8 mouse cellular contexts compared by ENCODE assay signal in the genomic region with DNA sequence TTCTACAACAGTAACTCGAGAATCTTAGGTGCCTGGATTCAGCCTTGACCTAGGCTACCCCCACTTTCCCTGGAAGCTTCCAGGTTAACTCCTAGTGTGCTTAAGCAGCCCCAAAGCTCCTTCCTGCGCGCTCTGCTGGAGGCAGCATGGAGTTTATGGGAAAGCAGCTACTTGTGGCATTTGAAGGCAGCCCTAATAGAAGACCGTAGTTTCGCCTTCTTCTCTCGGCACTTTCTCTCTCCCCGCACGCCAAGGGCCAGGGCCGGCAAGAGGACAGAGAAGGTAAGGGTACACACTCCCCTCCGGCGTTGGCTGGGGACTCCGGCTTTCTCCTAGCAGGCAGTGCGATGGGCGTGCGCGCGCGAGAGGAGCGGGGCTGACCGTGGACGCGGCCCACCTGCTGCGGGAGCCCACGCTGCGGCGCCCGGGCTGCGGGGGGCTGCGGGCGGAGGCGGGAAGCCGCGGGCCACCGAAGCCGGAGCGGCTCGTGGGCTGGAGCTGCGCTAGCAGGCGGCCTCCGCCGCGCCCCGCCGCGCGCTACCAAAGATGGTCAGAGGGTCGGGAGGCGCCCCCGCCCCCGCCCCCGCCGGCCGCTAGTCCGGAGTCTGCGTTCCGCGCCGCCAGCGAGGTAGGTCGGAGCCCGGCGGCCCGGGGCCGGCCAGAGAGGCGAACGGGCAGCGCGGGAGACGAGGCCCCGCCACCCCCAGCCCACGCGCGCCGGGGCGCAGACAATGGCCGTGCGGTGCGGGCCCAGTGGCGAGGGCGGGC. TPM values are rescaled to one million over a fixed set of nuclear protein-coding genes. Genes with fewer than 3 reads are reported as not detected.
A peak's percentile ranks its signal among the peaks of the same experiment; 100 is the strongest.
DNase-seq lines count a peak whose midpoint lies in the region; ATAC-seq and TF ChIP-seq lines count a peak whose summit lies in the region.

No protein-coding gene starts in this region.

- H3K9ac ChIP-seq in intestine, embryonic 16.5 days (ENCODE audit: low read depth, low read length) = peak overlapping the region; percentile 93
- H3K9ac ChIP-seq in liver, embryonic 12.5 days = peak overlapping the region; percentile 99
- H3K9ac ChIP-seq in stomach, postnatal 0 days (ENCODE audit: low read length) = peak overlapping the region; percentile 90

- peak overlapping the region; percentile 95 for H3K27ac ChIP-seq in intestine, embryonic 16.5 days (ENCODE audit: low read length)
- peak overlapping the region; percentile 95 for H3K27ac ChIP-seq in liver, embryonic 12.5 days
- H3K27ac ChIP-seq in stomach, postnatal 0 days (replicated peaks) = peak overlapping the region; percentile 95

- no peaks in the 10 kb centered on the region for H3K36me3 ChIP-seq in intestine, embryonic 16.5 days (ENCODE audit: control insufficient read depth, insufficient read depth, low read length)
- peaks cover 32% of the 10 kb centered on the region for H3K36me3 ChIP-seq in liver, embryonic 12.5 days
- H3K36me3 ChIP-seq in myocyte (ENCODE audit: control insufficient read depth, insufficient read depth) = no peaks in the 10 kb centered on the region
- no peaks in the 10 kb centered on the region for H3K36me3 ChIP-seq in stomach, postnatal 0 days (ENCODE audit: control insufficient read depth, insufficient read depth, low read length)

- H3K4me2 ChIP-seq in intestine, embryonic 16.5 days (ENCODE audit: low read depth, low read length) = peak overlapping the region; percentile 62
- H3K4me2 ChIP-seq in liver, embryonic 12.5 days = peak overlapping the region; percentile 96
- H3K4me2 ChIP-seq in myocyte (ENCODE audit: low read depth) = peak overlapping the region; percentile 67
- H3K4me2 ChIP-seq in stomach, postnatal 0 days (replicated peaks; ENCODE audit: low read depth) = peak overlapping the region; percentile 90

- H3K4me1 ChIP-seq in intestine, embryonic 16.5 days (ENCODE audit: control insufficient read depth, insufficient read depth, low read length) = 0 out of 2 replicates have a peak, but pooled peaks cover 4% of the 10 kb centered on the region
- H3K4me1 ChIP-seq in liver, embryonic 12.5 days = peaks cover 75% of the 10 kb centered on the region
- no peaks in the 10 kb centered on the region; the same call in 1 of the 2 replicates for H3K4me1 ChIP-seq in stomach, postnatal 0 days (replicated peaks; ENCODE audit: control insufficient read depth, insufficient read depth)

- H3K27me3 ChIP-seq in intestine, embryonic 16.5 days (replicated peaks; ENCODE audit: control insufficient read depth, insufficient read depth, low read length) = no peaks in the 10 kb centered on the region
- no peaks in the 10 kb centered on the region for H3K27me3 ChIP-seq in liver, embryonic 12.5 days (replicated peaks)
- peaks cover 15% of the 10 kb centered on the region for H3K27me3 ChIP-seq in myocyte (ENCODE audit: control insufficient read depth, insufficient read depth, insufficient read length)
- H3K27me3 ChIP-seq in stomach, postnatal 0 days (ENCODE audit: control insufficient read depth, insufficient read depth, low read length) = no peaks in the 10 kb centered on the region

- WGBS in intestine, embryonic 16.5 days = under 1% methylated on average over 78 of the region's 80 CpGs
- WGBS in liver, embryonic 12.5 days (ENCODE audit: insufficient replicate concordance) = under 1% methylated on average over 71 of the region's 80 CpGs
- under 1% methylated on average over 63 of the region's 80 CpGs for WGBS in stomach, postnatal 0 days

- peak; percentile 51 for TF ChIP-seq CTCF in stomach, postnatal 0 days (IDR thresholded peaks at IDR 0.05; ENCODE audit: low read depth)

- peak overlapping the region; percentile 58 for H3ac ChIP-seq in myocyte (ENCODE audit: control insufficient read depth, insufficient read length)

- peak overlapping the region; percentile 87 for H3K4me3 ChIP-seq in intestine, embryonic 16.5 days (ENCODE audit: low read length)
- H3K4me3 ChIP-seq in liver, embryonic 12.5 days = peak overlapping the region; percentile 96
- no peak overlapping the region for H3K4me3 ChIP-seq in myocyte
- peak overlapping the region; percentile 82 for H3K4me3 ChIP-seq in stomach, postnatal 0 days (ENCODE audit: low read depth, low read length)

- no peak for TF ChIP-seq EP300 in stomach, postnatal 0 days (optimal IDR thresholded peaks at IDR 0.05)

- peak; percentile 39 to 51 for DNase-seq in left cerebral cortex, adult 18-20 months (ENCODE audit: low spot score in 2 of 2)
- no peak for DNase-seq in left cerebral cortex, adult 11 months (ENCODE audit: low spot score)
- DNase-seq in embryo, embryonic 11 days = peak; percentile 84
- DNase-seq in stomach, postnatal 0 days (ENCODE audit: low spot score) = peak; percentile 53

- TF ChIP-seq POLR2A in myocyte (IDR thresholded peaks at IDR 0.05; ENCODE audit: insufficient read length, low read depth) = no peak

- no peaks in the 10 kb centered on the region for H3K9me3 ChIP-seq in intestine, embryonic 16.5 days (ENCODE audit: control insufficient read depth, low read length)
- H3K9me3 ChIP-seq in liver, embryonic 12.5 days (replicated peaks) = no peaks in the 10 kb centered on the region
- H3K9me3 ChIP-seq in stomach, postnatal 0 days (ENCODE audit: control insufficient read depth, low read length) = no peaks in the 10 kb centered on the region

- ATAC-seq in granulocyte monocyte progenitor cell, adult 5-6 weeks (replicated peaks; ENCODE audit: poor library complexity, severe bottlenecking) = peak; percentile 33
- ATAC-seq in intestine, embryonic 16.5 days = peak; percentile 74
- peak; percentile 25 for ATAC-seq in liver, embryonic 12.5 days
- ATAC-seq in stomach, postnatal 0 days (ENCODE audit: low FRiP score, low TSS enrichment) = peak; percentile 74

- H3K79me2 ChIP-seq in myocyte (ENCODE audit: control insufficient read depth, insufficient read depth) = no peaks in the 10 kb centered on the region

TF ChIP-seq in myocyte, 11 proteins besides CTCF, POLR2A, EP300 and RAD21:
- TF ChIP-seq CEBPB (IDR thresholded peaks at IDR 0.05; ENCODE audit: insufficient read depth, poor library complexity, severe bottlenecking) (no peak), MYOD1 (IDR thresholded peaks at IDR 0.05; ENCODE audit: control insufficient read depth in 1 of 3, insufficient read length in 2 of 3, low read depth in 2 of 3) (peak in 1 of 3 experiments; percentile 44), SRF (IDR thresholded peaks at IDR 0.05; ENCODE audit: control insufficient read depth, insufficient read length, low read depth) (no peak), MAX (IDR thresholded peaks at IDR 0.05; ENCODE audit: low read depth) (no peak)
TF ChIP-seq in myocyte: peak in this region for 1.

RNA-seq across cellular contexts. Expression of gene Klhl23, which starts 0.8 kb away (rescaled TPM):
- 10 to 100 TPM; 54.2 to 54.4 TPM for total RNA-seq in left cerebral cortex, adult 18-20 months (2021)
- total RNA-seq in granulocyte monocyte progenitor cell, adult 5-6 weeks (2014; fragmentation: Nextera tagmentation) = 10.8 and 14.6 TPM in 2 replicates
- total RNA-seq in granulocyte monocyte progenitor cell, adult 5-6 weeks (2017) = 31.5 and 33.6 TPM in 2 replicates
- polyA plus RNA-seq in intestine, embryonic 16.5 days (2015; fragmentation: Nextera tagmentation; extraction: Ambion mirVana) = 29.5 and 31.1 TPM in 2 replicates
- polyA plus RNA-seq in liver, embryonic 12.5 days (2016; fragmentation: Nextera tagmentation; extraction: Ambion mirVana) = 31.3 and 31.9 TPM in 2 replicates
- 0.24 TPM for polyA plus RNA-seq in myocyte (2012; fragmentation: generic; extraction: Trizol)
- 21.4 and 25.1 TPM in 2 replicates for polyA plus RNA-seq in stomach, postnatal 0 days (2015; fragmentation: Nextera tagmentation; extraction: Ambion mirVana)

RNA-seq across cellular contexts. Expression of gene Phospho2, which starts 33.1 kb away (rescaled TPM):
- total RNA-seq in left cerebral cortex, adult 18-20 months (2021) = 10 to 100 TPM; 25.3 to 26.2 TPM
- total RNA-seq in granulocyte monocyte progenitor cell, adult 5-6 weeks (2014; fragmentation: Nextera tagmentation) = 18.5 and 27.8 TPM in 2 replicates
- total RNA-seq in granulocyte monocyte progenitor cell, adult 5-6 weeks (2017) = 17.8 and 24.1 TPM in 2 replicates
- 22.4 and 23.1 TPM in 2 replicates for polyA plus RNA-seq in intestine, embryonic 16.5 days (2015; fragmentation: Nextera tagmentation; extraction: Ambion mirVana)
- polyA plus RNA-seq in liver, embryonic 12.5 days (2016; fragmentation: Nextera tagmentation; extraction: Ambion mirVana) = 16.3 and 16.7 TPM in 2 replicates
- 11.5 TPM for polyA plus RNA-seq in myocyte (2012; fragmentation: generic; extraction: Trizol)
- 19.0 and 19.3 TPM in 2 replicates for polyA plus RNA-seq in stomach, postnatal 0 days (2015; fragmentation: Nextera tagmentation; extraction: Ambion mirVana)

RNA-seq across cellular contexts. Expression of gene Ccdc173, which starts 33.2 kb away (rescaled TPM):
- total RNA-seq in left cerebral cortex, adult 18-20 months (2021) = 1 to 10 TPM; 2.2 to 2.6 TPM
- 1.8 and 2.5 TPM in 2 replicates for total RNA-seq in granulocyte monocyte progenitor cell, adult 5-6 weeks (2014; fragmentation: Nextera tagmentation)
- 2.1 and 3.0 TPM in 2 replicates for total RNA-seq in granulocyte monocyte progenitor cell, adult 5-6 weeks (2017)
- 0.84 and 0.97 TPM in 2 replicates for polyA plus RNA-seq in intestine, embryonic 16.5 days (2015; fragmentation: Nextera tagmentation; extraction: Ambion mirVana)
- 0.46 and 0.53 TPM in 2 replicates for polyA plus RNA-seq in liver, embryonic 12.5 days (2016; fragmentation: Nextera tagmentation; extraction: Ambion mirVana)
- 0.58 TPM for polyA plus RNA-seq in myocyte (2012; fragmentation: generic; extraction: Trizol)
- polyA plus RNA-seq in stomach, postnatal 0 days (2015; fragmentation: Nextera tagmentation; extraction: Ambion mirVana) = 0.70 and 0.96 TPM in 2 replicates

RNA-seq across cellular contexts. Expression of gene Ssb, which starts 38.8 kb away (rescaled TPM):
- total RNA-seq in left cerebral cortex, adult 18-20 months (2021) = 100 to 1,000 TPM; 121 to 128 TPM
- total RNA-seq in granulocyte monocyte progenitor cell, adult 5-6 weeks (2014; fragmentation: Nextera tagmentation) = 279 TPM in 2 replicates
- total RNA-seq in granulocyte monocyte progenitor cell, adult 5-6 weeks (2017) = 479 and 601 TPM in 2 replicates
- 223 and 249 TPM in 2 replicates for polyA plus RNA-seq in intestine, embryonic 16.5 days (2015; fragmentation: Nextera tagmentation; extraction: Ambion mirVana)
- polyA plus RNA-seq in liver, embryonic 12.5 days (2016; fragmentation: Nextera tagmentation; extraction: Ambion mirVana) = 219 and 226 TPM in 2 replicates
- polyA plus RNA-seq in myocyte (2012; fragmentation: generic; extraction: Trizol) = 36.4 TPM
- 161 and 203 TPM in 2 replicates for polyA plus RNA-seq in stomach, postnatal 0 days (2015; fragmentation: Nextera tagmentation; extraction: Ambion mirVana)

Comparison
In these comparisons a context has a peak if more than half of its experiments do, and no peak if none do; other contexts are left out.
1. RNA of gene Klhl23, which starts 0.8 kb away (polyA plus RNA-seq): 31.3 to 31.9 TPM in liver, embryonic 12.5 days, 29.5 to 31.1 TPM in intestine, embryonic 16.5 days and 21.4 to 25.1 TPM in stomach, postnatal 0 days; 0.24 TPM in myocyte (single experiment); every median in the first group is over 10 times any median in the second.
2. Peak in every context shown above with its lines, with median percentiles within 50 percentile points of each other: ATAC-seq, H3K27ac ChIP-seq, H3K4me2 ChIP-seq and H3K9ac ChIP-seq.